Mouse (Mus musculus) lung, adult 2 months (tissue): ENCODE measurements around the gene Cacna1c. TPM values are rescaled to one million over a fixed set of nuclear protein-coding genes. Genes with fewer than 3 reads are reported as not detected.
"Not testable (repeated sequence)": the region's sequence is repeated elsewhere in the genome, so short reads cannot be mapped to it uniquely, and the experiment has no call there.

Experiments used
- DNase-seq: peaks from one replicate; pipeline ENCODE4 v3.0.0; 2022
- H3K4me1 ChIP-seq: fragments of 200-500 bp; 2 replicates; pipeline ENCODE4 v1.6.1; 2011; ENCODE audit warnings: low read length; ENCODE audit not compliant: control insufficient read depth, insufficient read depth
- H3K4me3 ChIP-seq: fragments of 200-500 bp; replicated peaks from 2 replicates; pipeline ENCODE3; 2011; ENCODE audit warnings: low read depth, mild to moderate bottlenecking, control low read depth, low read length; ENCODE audit errors: extremely low read depth
- CTCF ChIP-seq: fragments of 200-500 bp; IDR thresholded peaks from 2 replicates; pipeline ENCODE4 v1.5.1; 2011; ENCODE audit warnings: mild to moderate bottlenecking, low read length, control low read depth; ENCODE audit not compliant: insufficient read depth
- POLR2A ChIP-seq: fragments of 200-500 bp; IDR thresholded peaks from 2 replicates; pipeline ENCODE4 v1.6.1; 2011; ENCODE audit warnings: low read depth, mild to moderate bottlenecking, control low read depth, low read length, borderline replicate concordance; ENCODE audit errors: extremely low read depth
- WGBS: fragments of 180-500 bp; shearing (Covaris S2); methylation state at CpG from one replicate; pipeline ENCODE4 v1.1.7; 2018; 5-methylcytosine and 5-hydroxymethylcytosine counted together
- polyA plus RNA-seq: library from polyadenylated mRNA; depleted of rRNA; stranded (reverse); fragments of >200 nt; gene quantifications from 2 replicates; pipeline ENCODE4 v1.2.3, GENCODE M21; 2012

Gene Cacna1c
- polyA plus RNA-seq, 1 experiment = 16.3 TPM

DNA sequence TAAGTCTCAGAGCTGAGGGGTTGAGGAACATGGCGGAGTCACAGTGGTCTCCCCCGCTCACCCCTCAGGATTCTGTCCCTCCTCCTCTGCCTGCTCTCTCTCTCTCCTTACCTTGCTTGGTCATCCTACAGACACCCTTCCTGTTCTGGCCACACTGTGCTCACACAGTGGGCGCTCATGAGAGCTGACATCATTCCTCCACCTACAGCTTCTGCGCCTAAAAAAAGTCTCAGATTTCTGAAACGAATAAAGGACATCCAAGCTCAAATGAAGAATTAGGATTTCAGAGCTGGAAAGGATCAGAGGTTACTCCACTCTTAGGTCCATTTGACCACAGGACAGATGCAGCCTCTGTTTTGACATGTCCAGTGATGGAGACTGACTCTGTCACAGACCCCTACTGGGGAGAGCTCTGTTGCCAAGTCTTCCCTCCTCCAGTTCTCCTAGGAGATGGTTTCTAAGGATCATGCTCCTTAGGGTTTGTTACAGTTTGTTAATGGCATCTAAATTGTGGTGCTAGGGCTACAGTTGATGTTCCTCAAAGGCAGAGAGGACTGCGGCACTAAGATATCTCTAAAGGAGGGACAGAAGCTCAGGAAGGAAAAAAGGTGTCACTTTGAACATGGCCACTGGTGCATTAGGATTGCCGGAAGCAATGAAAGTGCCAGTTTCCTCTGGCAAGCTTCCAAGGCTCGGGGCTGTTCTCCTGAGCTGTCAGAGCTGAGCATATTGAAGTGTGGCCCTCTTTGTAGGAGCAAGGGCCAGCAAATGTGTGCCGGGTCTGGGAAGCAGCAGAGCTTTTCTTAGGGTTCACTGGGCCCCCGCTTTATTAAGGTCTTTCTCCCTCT lies 601.2 kb downstream of the Cacna1c start:
- H3K4me1 ChIP-seq = no peaks in the 10 kb centered on the region; the same call in 1 of the 2 replicates
- H3K4me3 ChIP-seq = no peak overlapping the region
- WGBS = 68% methylated on average over 10 of the region's 10 CpGs
- DNase-seq = no peak
- TF ChIP-seq POLR2A = no peak
- no peak for TF ChIP-seq CTCF

- WGBS = 42% methylated on average over 10 of the region's 10 CpGs
- DNase-seq = peak; percentile 39
- TF ChIP-seq CTCF = no peak
- no peak for TF ChIP-seq POLR2A
- Histone ChIP-seq H3K4me1 (peaks cover 3% of the 10 kb centered on the region; the same call in 1 of the 2 replicates), H3K4me3 (no peak overlapping the region)
Observed at GRCm38 (mm10) chr6:118594070-118594469, 602.1 kb downstream of the Cacna1c start.

DNA sequence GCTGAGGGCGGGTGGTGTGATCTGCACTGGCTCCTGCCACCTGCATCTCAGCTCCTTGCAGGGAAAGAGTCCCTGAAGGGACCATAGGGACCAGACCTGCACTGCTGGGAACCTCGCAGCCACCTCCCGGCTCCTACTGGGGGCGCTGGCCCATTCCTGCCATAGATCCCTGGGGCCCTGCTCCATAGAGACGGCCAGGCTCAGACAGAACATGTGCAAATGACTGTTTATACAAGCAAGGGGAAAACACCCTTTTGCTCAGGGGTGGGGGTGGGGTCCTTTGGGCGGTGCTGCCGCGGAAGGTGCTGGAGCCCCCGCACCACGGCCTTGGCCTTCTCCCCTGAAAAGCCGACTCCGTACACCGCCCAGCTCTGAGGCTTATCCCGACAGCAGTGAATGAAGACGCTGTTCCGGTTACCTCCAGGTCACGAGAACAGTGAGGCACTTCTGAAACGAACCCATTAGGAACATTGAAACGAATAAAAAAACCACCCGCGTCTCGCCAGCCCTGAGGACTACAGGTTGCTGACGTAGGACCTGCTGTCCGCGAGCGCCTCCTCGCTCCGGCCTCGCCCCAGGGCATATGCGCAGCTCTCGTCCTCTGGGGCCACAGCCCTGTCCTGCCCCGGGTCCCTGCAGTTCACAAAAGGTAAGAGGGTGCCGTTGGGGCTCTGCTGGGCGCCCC lies 602.7 kb downstream of the Cacna1c start:
- TF ChIP-seq POLR2A (no peak), CTCF (no peak)
- Histone ChIP-seq H3K4me1 (peaks cover 3% of the 10 kb centered on the region; the same call in 1 of the 2 replicates), H3K4me3 (peak overlapping the region; percentile 63)
- WGBS = 19% methylated on average over 34 of the region's 34 CpGs
- DNase-seq = peak; percentile 23

DNA sequence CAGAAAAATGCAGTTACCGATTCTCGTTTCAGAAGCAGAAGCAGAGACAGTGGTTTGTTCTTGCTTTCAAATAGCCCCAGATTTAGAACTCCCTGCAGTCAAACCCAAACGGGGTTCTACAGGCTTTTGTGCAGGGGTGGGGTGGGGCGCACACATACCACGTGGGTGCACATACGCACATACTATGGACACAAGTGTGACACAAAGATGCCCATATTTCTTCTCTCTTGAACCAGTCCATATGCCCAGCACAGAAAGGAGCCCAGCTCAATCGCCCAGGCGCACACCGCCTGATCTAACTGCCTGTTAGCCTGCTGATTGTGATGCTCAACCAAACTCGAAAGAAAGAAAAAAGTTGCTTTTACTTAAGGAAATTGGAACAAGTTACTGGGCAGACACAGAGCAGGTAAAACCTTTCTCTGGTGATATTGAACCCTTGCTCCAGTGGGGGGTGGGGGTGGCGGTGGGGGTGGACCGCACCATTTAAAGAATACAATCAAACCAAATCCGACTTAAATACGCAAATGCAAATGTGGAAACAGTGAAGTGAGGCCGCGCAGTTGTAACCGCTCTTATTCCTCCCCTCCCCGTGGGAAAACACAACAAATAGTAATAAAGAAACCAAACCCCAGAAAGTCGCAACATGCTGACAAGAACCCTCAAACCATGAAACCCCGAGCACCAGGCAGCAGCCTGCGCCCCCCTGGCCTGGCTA lies 603.4 kb downstream of the Cacna1c start:
- H3K4me3 ChIP-seq = peak overlapping the region; percentile 63
- peaks cover 3% of the 10 kb centered on the region; the same call in 1 of the 2 replicates for H3K4me1 ChIP-seq
- TF ChIP-seq CTCF (no peak), POLR2A (no peak)
- no peak for DNase-seq
- WGBS = 57% methylated on average over 21 of the region's 21 CpGs

DNA sequence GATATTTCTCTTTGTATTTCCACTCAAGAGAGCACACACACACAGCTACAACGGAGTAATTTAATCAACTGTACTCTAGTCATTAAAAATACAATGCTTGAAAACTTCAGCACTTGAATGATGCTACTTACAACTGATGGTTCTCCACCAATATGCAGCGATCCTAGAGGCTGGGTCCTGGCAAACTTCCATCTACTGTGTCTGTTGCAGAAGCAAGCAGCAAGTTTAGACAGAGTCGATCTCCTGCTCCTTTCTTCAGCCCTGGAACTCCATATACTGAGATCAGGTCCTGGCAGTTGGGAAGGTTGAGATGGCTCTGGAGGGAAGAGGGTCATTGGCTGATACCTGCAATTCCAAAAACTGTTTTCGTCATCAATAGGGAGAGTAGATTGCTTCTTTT lies 617.5 kb downstream of the Cacna1c start:
- 81% methylated on average over 4 of the region's 4 CpGs for WGBS
- not testable (repeated sequence) for H3K4me1 ChIP-seq, H3K4me3 ChIP-seq, DNase-seq

DNA sequence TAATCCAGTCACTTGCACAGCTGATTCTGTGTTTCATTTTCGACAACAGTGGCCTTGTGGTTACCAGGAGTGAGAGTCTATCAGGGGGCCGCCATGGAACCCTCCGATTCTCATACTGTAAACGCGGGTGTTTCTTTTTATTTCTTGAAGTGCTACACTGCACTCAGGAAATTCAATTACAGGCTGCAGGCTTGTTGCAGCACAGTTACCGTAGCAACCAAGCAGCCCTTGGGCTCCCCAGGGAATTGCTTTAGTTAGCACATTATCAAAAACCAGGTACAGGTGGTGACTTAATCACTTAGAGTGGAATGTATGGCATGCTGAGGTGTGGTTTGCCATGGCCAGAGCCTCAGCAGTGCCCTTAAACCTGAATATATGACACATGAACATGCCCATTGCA lies 621.9 kb downstream of the Cacna1c start:
- no peak for DNase-seq
- Histone ChIP-seq H3K4me1 (no peaks in the 10 kb centered on the region), H3K4me3 (no peak overlapping the region)
- TF ChIP-seq CTCF = no peak
- TF ChIP-seq POLR2A = no peak
- 67% methylated on average over 6 of the region's 6 CpGs for WGBS

DNA sequence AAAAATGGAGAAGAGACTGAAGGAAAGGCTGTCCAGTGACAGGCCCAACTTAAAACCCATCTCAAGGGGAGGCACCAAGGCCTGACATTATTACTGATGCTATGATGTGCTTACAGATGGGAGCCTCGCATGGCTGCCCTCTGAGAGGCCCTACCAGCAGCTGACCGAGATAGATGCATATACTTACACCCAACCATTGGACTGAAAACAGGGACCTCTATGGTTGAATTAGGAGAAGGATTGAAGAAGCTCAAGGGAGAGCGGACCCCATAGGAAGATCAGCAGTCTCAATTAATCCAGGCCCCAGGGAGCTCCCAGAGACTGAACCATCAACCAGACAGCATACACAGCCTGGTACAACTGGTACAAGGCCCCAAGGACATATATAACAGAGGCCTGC lies 628.4 kb downstream of the Cacna1c start:
- 92% methylated on average over 3 of the region's 3 CpGs for WGBS
- H3K4me3 ChIP-seq = no peak overlapping the region
- no peak for TF ChIP-seq POLR2A
- no peak for TF ChIP-seq CTCF
- DNase-seq = no peak
- H3K4me1 ChIP-seq = peaks cover 3% of the 10 kb centered on the region; the same call in 1 of the 2 replicates

GRCm38 (mm10) chr6:118561745-118562609 lies 634.2 kb downstream of the Cacna1c start, which contains the start of gene Ankrd26:
Gene Ankrd26 (minus strand): TSS chr6:118562226.
- Histone ChIP-seq H3K4me1 (peaks cover 11% of the 10 kb centered on the region), H3K4me3 (peak within 1 kb of the TSS; percentile 82)
- TF ChIP-seq CTCF (no peak), POLR2A (peak; percentile 80; the same call in 1 of the 2 replicates)
- DNase-seq = peak; percentile 94
- WGBS = 1% methylated on average over 54 of the region's 54 CpGs
